Comparison of ENCODE assay signal across 39 mouse cellular contexts in genomic region chr7:122229916-122230315, GRCm38 (mm10). TPM values are rescaled to one million over a fixed set of nuclear protein-coding genes. Genes with fewer than 3 reads are reported as not detected.
"Had no signal": no experiment of that assay in that cellular context is flagged by ENCODE, and none has a peak within 500 bp of the region (broad histone marks: within the 10 kb centered on the region; RNA-seq: fewer than 3 reads in every experiment).

No protein-coding gene starts in this region.

- H3K27me3 ChIP-seq: heart, embryonic 12.5 days; heart, embryonic 13.5 days; heart, embryonic 15.5 days; hindbrain, embryonic 12.5 days; hindbrain, embryonic 15.5 days; intestine, embryonic 15.5 days; kidney, embryonic 15.5 days had no signal

- H3K9me3 ChIP-seq: heart, embryonic 12.5 days; heart, embryonic 13.5 days; heart, embryonic 15.5 days; hindbrain, embryonic 10.5 days; hindbrain, embryonic 12.5 days; hindbrain, embryonic 15.5 days; intestine, embryonic 15.5 days; kidney, embryonic 15.5 days had no signal

- ATAC-seq: hindbrain, embryonic 16.5 days; hindbrain, postnatal 0 days; inflammation-experienced regulatory T-cells, adult 6 months; intestine, embryonic 15.5 days; intestine, embryonic 16.5 days; intestine, postnatal 0 days had no signal

- H3K9ac ChIP-seq: heart, embryonic 12.5 days; heart, embryonic 13.5 days; heart, embryonic 15.5 days; hindbrain, embryonic 12.5 days; hindbrain, embryonic 14.5 days; hindbrain, embryonic 15.5 days; intestine, embryonic 15.5 days; kidney, embryonic 15.5 days had no signal

- H3K4me3 ChIP-seq: heart, embryonic 12.5 days; heart, embryonic 13.5 days; heart, embryonic 15.5 days; hindbrain, embryonic 10.5 days; hindbrain, embryonic 12.5 days; hindbrain, embryonic 15.5 days; intestine, embryonic 15.5 days; kidney, embryonic 15.5 days; layer of hippocampus, adult 2 months; left cerebral cortex, adult 2 months had no signal

- DNase-seq: heart, postnatal 10 days; heart, postnatal 14 days; heart, postnatal 36 days; heart, postnatal 4 days; kidney, adult 11 months; kidney, adult 18-20 months; kidney, adult 2 months; kidney, adult 8-10 months; kidney, adult 9 months; kidney, postnatal 10 days; kidney, postnatal 14 days; kidney, postnatal 25 days; kidney, postnatal 36 days; kidney, postnatal 4 days; layer of hippocampus, adult 9-11 months; layer of hippocampus, postnatal 36 days had no signal

- H3K4me2 ChIP-seq: heart, embryonic 11.5 days; heart, embryonic 12.5 days; heart, embryonic 13.5 days; heart, embryonic 15.5 days; hindbrain, embryonic 12.5 days; hindbrain, embryonic 14.5 days; hindbrain, embryonic 15.5 days; intestine, embryonic 15.5 days; kidney, embryonic 15.5 days had no signal

- H3K27ac ChIP-seq: heart, embryonic 13.5 days; heart, embryonic 15.5 days; hindbrain, embryonic 10.5 days; hindbrain, embryonic 12.5 days; hindbrain, embryonic 14.5 days; hindbrain, embryonic 15.5 days; hindbrain, postnatal 0 days; intestine, embryonic 15.5 days; kidney, embryonic 15.5 days; kidney, postnatal 0 days; layer of hippocampus, adult 2 months; left cerebral cortex, adult 2 months had no signal

- H3K4me1 ChIP-seq: heart, embryonic 12.5 days; heart, embryonic 13.5 days; heart, embryonic 15.5 days; hindbrain, embryonic 10.5 days; hindbrain, embryonic 12.5 days; hindbrain, embryonic 15.5 days; intestine, embryonic 15.5 days; kidney, embryonic 15.5 days had no signal

- H3K36me3 ChIP-seq: heart, embryonic 12.5 days; heart, embryonic 13.5 days; heart, embryonic 15.5 days; hindbrain, embryonic 10.5 days; hindbrain, embryonic 12.5 days; hindbrain, embryonic 15.5 days; intestine, embryonic 15.5 days; kidney, embryonic 15.5 days had no signal

RNA-seq across cellular contexts. Expression of gene Chp2, which starts 10.6 kb away (rescaled TPM):
- total RNA-seq: hematopoietic stem cell, adult 5-6 weeks had no signal
- polyA plus RNA-seq: heart, embryonic 11.5 days; inflammation-experienced regulatory T-cells, adult 6 months had no signal

RNA-seq across cellular contexts. Expression of gene Ern2, which starts 43.9 kb away (rescaled TPM):
- total RNA-seq: heart, postnatal 10 days; heart, postnatal 14 days; heart, postnatal 25 days; heart, postnatal 36 days; heart, postnatal 4 days; hematopoietic stem cell, adult 5-6 weeks had no signal
- polyA plus RNA-seq: heart, embryonic 11.5 days; heart, embryonic 12.5 days; heart, embryonic 13.5 days; heart, embryonic 14.5 days; heart, postnatal 0 days; inflammation-experienced regulatory T-cells, adult 6 months; kidney, embryonic 14.5 days; kidney, embryonic 15.5 days had no signal
